Comparison of ENCODE assay signal across 24 mouse cellular contexts in genomic region chr10:117069109-117069508, GRCm38 (mm10). TPM values are rescaled to one million over a fixed set of nuclear protein-coding genes. Genes with fewer than 3 reads are reported as not detected.
A peak's percentile ranks its signal among the peaks of the same experiment; 100 is the strongest.
DNase-seq lines count a peak whose midpoint lies in the region; ATAC-seq and TF ChIP-seq lines count a peak whose summit lies in the region.
"Had no signal": no experiment of that assay in that cellular context is flagged by ENCODE, and none has a peak within 500 bp of the region (broad histone marks: within the 10 kb centered on the region; RNA-seq: fewer than 3 reads in every experiment).

No protein-coding gene starts in this region.

- peaks cover 12% of the 10 kb centered on the region for H3K36me3 ChIP-seq in forebrain, embryonic 16.5 days (ENCODE audit: control insufficient read depth, insufficient read depth)

- no peaks in the 10 kb centered on the region for H3K27me3 ChIP-seq in forebrain, embryonic 16.5 days (replicated peaks; ENCODE audit: control insufficient read depth, insufficient read depth, low read length)
- H3K27me3 ChIP-seq: liver, embryonic 12.5 days; neural tube, embryonic 13.5 days had no signal

- no peaks in the 10 kb centered on the region for H3K4me1 ChIP-seq in forebrain, embryonic 16.5 days (replicated peaks; ENCODE audit: control insufficient read depth, insufficient read depth, low read length)
- H3K4me1 ChIP-seq: forebrain, embryonic 10.5 days; midbrain, embryonic 10.5 days; neural tube, embryonic 13.5 days had no signal

- H3K9ac ChIP-seq in forebrain, embryonic 16.5 days (replicated peaks; ENCODE audit: low read depth, low read length): no peak overlapping the region
- H3K9ac ChIP-seq: liver, embryonic 12.5 days; neural tube, embryonic 13.5 days had no signal

- peak; percentile 51 for TF ChIP-seq CTCF in layer of hippocampus, adult 2 months (conservative IDR thresholded peaks at IDR 0.05)

- H3K9me3 ChIP-seq in forebrain, embryonic 16.5 days (ENCODE audit: control insufficient read depth, low read length): no peaks in the 10 kb centered on the region
- H3K9me3 ChIP-seq: forebrain, embryonic 10.5 days; liver, embryonic 12.5 days; midbrain, embryonic 10.5 days; neural tube, embryonic 13.5 days had no signal

- ATAC-seq in forebrain, embryonic 16.5 days: no peak
- ATAC-seq: hindbrain, embryonic 16.5 days; liver, embryonic 12.5 days had no signal

- DNase-seq in layer of hippocampus, adult 2 months (ENCODE audit: low spot score in 2 of 2): no peak
- no peak for DNase-seq in layer of hippocampus, adult 11-12 months (ENCODE audit: low spot score)
- peak; percentile 27 for DNase-seq in 3T3-L1 (ENCODE audit: low read depth, low spot score)
- DNase-seq in A20 (ENCODE audit: low read depth, low spot score): peak; percentile 30
- peak; percentile 64 for DNase-seq in ZHBTc4 (ENCODE audit: low read depth, low spot score)
- no peak for DNase-seq in adrenal gland, postnatal 25 days
- no peak for DNase-seq in adrenal gland, postnatal 14 days
- DNase-seq: adrenal gland, postnatal 10 days; cerebellum, adult 9-10 months; gastrocnemius, postnatal 36 days; kidney, adult 2 months; kidney, postnatal 4 days; layer of hippocampus, postnatal 36 days; lung, postnatal 10 days; thymus, postnatal 25 days had no signal

- no peak overlapping the region for H3K27ac ChIP-seq in layer of hippocampus, adult 2 months
- no peak overlapping the region for H3K27ac ChIP-seq in forebrain, embryonic 16.5 days (ENCODE audit: low read length)
- H3K27ac ChIP-seq: forebrain, embryonic 10.5 days; liver, embryonic 12.5 days; midbrain, embryonic 10.5 days; neural tube, embryonic 13.5 days had no signal

- 96% methylated on average over 3 of the region's 3 CpGs for WGBS in forebrain, embryonic 16.5 days

- no peak overlapping the region for H3K4me2 ChIP-seq in forebrain, embryonic 16.5 days (ENCODE audit: low read length)
- H3K4me2 ChIP-seq: heart, embryonic 11.5 days; liver, embryonic 12.5 days; neural tube, embryonic 13.5 days had no signal

- H3K4me3 ChIP-seq in layer of hippocampus, adult 2 months: no peak overlapping the region
- H3K4me3 ChIP-seq in forebrain, embryonic 16.5 days (replicated peaks; ENCODE audit: low read length): no peak overlapping the region
- H3K4me3 ChIP-seq: forebrain, embryonic 10.5 days; liver, embryonic 12.5 days; midbrain, embryonic 10.5 days; neural tube, embryonic 13.5 days had no signal

RNA-seq across cellular contexts. Expression of gene Cct2, which starts 5.5 kb away (rescaled TPM):
- total RNA-seq in layer of hippocampus, adult 2 months (2021): 100 to 1,000 TPM; 167 to 176 TPM
- total RNA-seq in adrenal gland, postnatal 25 days (2021): 236 and 244 TPM in 2 replicates
- 224 and 240 TPM in 2 replicates for total RNA-seq in adrenal gland, postnatal 14 days (2021)
- polyA plus RNA-seq in forebrain, embryonic 16.5 days (2015; fragmentation: Nextera tagmentation; extraction: Ambion mirVana): 266 and 286 TPM in 2 replicates

RNA-seq across cellular contexts. Expression of gene Lrrc10, which starts 24.0 kb away (rescaled TPM):
- total RNA-seq in layer of hippocampus, adult 2 months (2021): under 1 TPM in 1 of 2 experiments, not detected in 1; 0.32 TPM
- not detected in 2 replicates for total RNA-seq in adrenal gland, postnatal 25 days (2021)
- not detected in 2 replicates for total RNA-seq in adrenal gland, postnatal 14 days (2021)
- polyA plus RNA-seq in forebrain, embryonic 16.5 days (2015; fragmentation: Nextera tagmentation; extraction: Ambion mirVana): not detected in 2 replicates
- total RNA-seq: adrenal gland, postnatal 10 days; left cerebral cortex, postnatal 36 days had no signal
- polyA plus RNA-seq: embryonic facial prominence, embryonic 14.5 days; forebrain, embryonic 10.5 days; hindbrain, embryonic 16.5 days; liver, embryonic 12.5 days; neural tube, embryonic 13.5 days had no signal

Comparison
In these comparisons a context has a peak if more than half of its experiments do, and no peak if none do; other contexts are left out.
1. DNase-seq: peak in 3T3-L1 (single experiment), A20 (single experiment) and ZHBTc4 (single experiment); none in layer of hippocampus, adult 2 months (0 of 2), layer of hippocampus, adult 11-12 months (single experiment), adrenal gland, postnatal 25 days (single experiment) and adrenal gland, postnatal 14 days (single experiment).